Mouse (Mus musculus) adrenal gland, adult 18-20 months (tissue): ENCODE data around the gene Arxes1. TPM values are rescaled to one million over a fixed set of nuclear protein-coding genes. Genes with fewer than 3 reads are reported as not detected.
"Not testable (repeated sequence)": the region's sequence is repeated elsewhere in the genome, so short reads cannot be mapped to it uniquely, and the experiment has no call there.

ENCODE experiments used
- DNase-seq, 2 experiments: peaks; one replicate each; pipeline ENCODE4 v3.0.0; 2021 to 2022; ENCODE audit warnings: low spot score in 2 of 2
- long read RNA-seq, 2 experiments: library from polyadenylated mRNA; stranded (forward); transcript quantifications; one replicate each; pipeline ENCODE4 v2.0.0; 2021
- total RNA-seq, 2 experiments: library from RNA; stranded (reverse); gene quantifications; 1 replicate in 1 of 2; 2 replicates in 1 of 2; pipeline ENCODE4 v1.2.3; 2021

Gene Arxes1
- 10 to 100 TPM in 1 of 2 experiments, 1 to 10 TPM in 1; 5.4 to 27.3 TPM for total RNA-seq
- long read RNA-seq, experiment 1, transcript Arxes1-201 (1 exons, 1,580 nt) = major isoform, 18 of 18 reads
- long read RNA-seq, experiment 1, partial matches to known transcripts = 0 of 18 reads
- long read RNA-seq, experiment 1, other reads (novel, unspliced or antisense) = 0 of 18 reads
- long read RNA-seq, experiment 2, transcript Arxes1-201 (1 exons, 1,580 nt) = major isoform, 17 of 17 reads
- long read RNA-seq, experiment 2, partial matches to known transcripts = 0 of 17 reads
- long read RNA-seq, experiment 2, other reads (novel, unspliced or antisense) = 0 of 17 reads

- DNase-seq = peak in 1 of 2 experiments; percentile 4
Observed at GRCm38 (mm10) chrX:136032799-136033763, at the start of gene Arxes1. Gene Arxes1, plus strand, starts transcription at chrX:136033367.

- no peak for DNase-seq
Observed at GRCm38 (mm10) chrX:135984539-135985260, 48.5 kb upstream of the Arxes1 start.

- DNase-seq = no peak
Observed at GRCm38 (mm10) chrX:135986267-135986666, 46.9 kb upstream of the Arxes1 start.

GRCm38 (mm10) chrX:135990661-135991060, 42.5 kb upstream of the Arxes1 start:
- DNase-seq = no peak

GRCm38 (mm10) chrX:135993192-135993594, 40.0 kb upstream of the Arxes1 start:
- DNase-seq = not testable (repeated sequence)

- DNase-seq = not testable (repeated sequence)
Observed at GRCm38 (mm10) chrX:135993664-135994119, 39.5 kb upstream of the Arxes1 start, which contains the start of gene Arxes2. Gene Arxes2, plus strand, starts transcription at chrX:135993824.

GRCm38 (mm10) chrX:136007199-136007843, 25.8 kb upstream of the Arxes1 start:
- no peak for DNase-seq

- DNase-seq = no peak
Observed at GRCm38 (mm10) chrX:136014392-136014791, 18.8 kb upstream of the Arxes1 start.

- DNase-seq = no peak
Observed at GRCm38 (mm10) chrX:136030331-136030730, 2.8 kb upstream of the Arxes1 start.

GRCm38 (mm10) chrX:136043726-136044125, 10.6 kb downstream of the Arxes1 start:
- no peak for DNase-seq

- peak; percentile 28 to 36 for DNase-seq
Observed at GRCm38 (mm10) chrX:136047528-136047927, 14.4 kb downstream of the Arxes1 start.

GRCm38 (mm10) chrX:136051219-136051618, 18.1 kb downstream of the Arxes1 start:
- DNase-seq = no peak

GRCm38 (mm10) chrX:136060698-136061097, 27.5 kb downstream of the Arxes1 start:
- no peak for DNase-seq

- not testable (repeated sequence) for DNase-seq
Observed at GRCm38 (mm10) chrX:136067201-136067991, 34.2 kb downstream of the Arxes1 start.

GRCm38 (mm10) chrX:136068020-136068419, 34.9 kb downstream of the Arxes1 start, which contains the start of gene Bex2:
Gene Bex2, minus strand, starts transcription at chrX:136068236.
- not testable (repeated sequence) for DNase-seq
